Mouse (Mus musculus) olfactory bulb, adult 2 months (tissue): ENCODE data around the gene Pabpn1l.

Experiments used
- CTCF ChIP-seq: fragments of 200-500 bp; IDR thresholded peaks from 2 replicates; pipeline ENCODE4 v1.5.1; 2012; ENCODE audit warnings: low read depth, mild to moderate bottlenecking, low read length, moderate library complexity; ENCODE audit not compliant: insufficient read depth
- POLR2A ChIP-seq: fragments of 200-500 bp; IDR thresholded peaks from 2 replicates; pipeline ENCODE4 v1.6.1; 2012; ENCODE audit warnings: mild to moderate bottlenecking, low read depth, low read length, moderate library complexity; ENCODE audit not compliant: insufficient read depth

- TF ChIP-seq POLR2A (no peak), CTCF (no peak)
These were observed 49.0 kb downstream of the Pabpn1l start for GRCm38 (mm10) chr8:122573577-122573976.
